Mouse (Mus musculus) gastrocnemius, postnatal 25 days (tissue): ENCODE results near the gene Pik3ap1. TPM values are rescaled to one million over a fixed set of nuclear protein-coding genes. Genes with fewer than 3 reads are reported as not detected.

Experiments
- total RNA-seq, 2 experiments: library from RNA; stranded (reverse); gene quantifications; 1 replicate in 1 of 2; 2 replicates in 1 of 2; pipeline ENCODE4 v1.2.3; 2021

Gene Pik3ap1
- total RNA-seq, 2 experiments from 2014 or later, result 0.33 to 0.56 TPM

Other genes starting within 250 kb of the Pik3ap1 start
- under 1 TPM in 1 of 2 experiments, not detected in 1; 0.24 TPM for gene Tll2, start 178.3 kb downstream of the Pik3ap1 start, total RNA-seq
- 10 to 100 TPM; 62.1 to 62.8 TPM for gene Tm9sf3, start 121.1 kb downstream of the Pik3ap1 start, total RNA-seq
- gene Lcor, start 97.5 kb upstream of the Pik3ap1 start, total RNA-seq, result 10 to 100 TPM; 11.9 to 13.4 TPM
- 1 to 10 TPM; 4.4 to 5.0 TPM for gene Gm340, start 197.3 kb upstream of the Pik3ap1 start, total RNA-seq